In the genomic region with DNA sequence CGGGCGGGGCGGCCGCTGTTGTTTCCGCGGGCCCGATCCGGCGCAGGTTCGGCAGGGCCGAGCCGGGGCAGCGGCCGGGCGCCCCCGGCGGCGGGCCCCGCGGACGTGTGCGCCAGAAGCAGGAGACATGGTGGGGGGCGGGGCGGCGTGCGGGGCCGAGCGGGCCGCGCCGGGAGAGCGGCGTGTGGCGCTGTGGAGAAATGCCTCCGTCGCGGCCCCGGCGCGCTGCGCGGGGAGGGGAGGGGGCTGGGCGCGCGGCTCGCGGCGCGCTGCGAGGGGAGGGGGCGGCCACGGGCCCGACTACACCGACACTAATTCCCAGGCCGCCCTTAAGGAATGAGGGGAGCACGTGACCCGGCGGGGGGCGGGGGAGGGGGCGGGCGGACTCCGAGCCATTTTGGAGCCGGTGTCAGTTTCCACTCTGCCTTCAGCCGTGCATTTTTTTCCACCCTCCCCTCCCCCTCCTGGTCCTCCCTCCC, we compare ENCODE assay signal across 8 mouse cellular contexts. TPM values are rescaled to one million over a fixed set of nuclear protein-coding genes. Genes with fewer than 3 reads are reported as not detected.
A peak's percentile ranks its signal among the peaks of the same experiment; 100 is the strongest.
DNase-seq lines count a peak whose midpoint lies in the region; ATAC-seq and TF ChIP-seq lines count a peak whose summit lies in the region.

No protein-coding gene starts in this region.

- peaks cover 40% of the 10 kb centered on the region for H3K4me1 ChIP-seq in E14TG2a.4 (replicated peaks; ENCODE audit: low read depth, low read length)
- peaks cover 44% of the 10 kb centered on the region for H3K4me1 ChIP-seq in forebrain, embryonic 12.5 days

- H3K4me2 ChIP-seq in forebrain, embryonic 12.5 days = peak overlapping the region; percentile 88

- peaks cover 66% of the 10 kb centered on the region for H3K27me3 ChIP-seq in E14TG2a.4 (ENCODE audit: insufficient read depth, low read length)
- peaks cover 33% of the 10 kb centered on the region for H3K27me3 ChIP-seq in forebrain, embryonic 12.5 days

- WGBS in forebrain, embryonic 12.5 days = 1% methylated on average over 31 of the region's 64 CpGs

- no peaks in the 10 kb centered on the region for H3K36me3 ChIP-seq in E14TG2a.4 (ENCODE audit: insufficient read depth, low read length)
- H3K36me3 ChIP-seq in forebrain, embryonic 12.5 days (replicated peaks) = no peaks in the 10 kb centered on the region

- peak overlapping the region; percentile 73 for H3K4me3 ChIP-seq in E14TG2a.4 (replicated peaks; ENCODE audit: low read length)
- peak overlapping the region; percentile 85 for H3K4me3 ChIP-seq in forebrain, embryonic 12.5 days (replicated peaks)

- H3K9ac ChIP-seq in forebrain, embryonic 12.5 days = peak overlapping the region; percentile 96

- peak; percentile 93 for DNase-seq in brain, adult 2 months (ENCODE audit: low read depth, low spot score)
- DNase-seq in heart, postnatal 36 days = peak; percentile 68 to 82
- DNase-seq in layer of hippocampus, adult 9-11 months = peak; percentile 78
- peak; percentile 81 for DNase-seq in lung, postnatal 14 days
- peak; percentile 86 for DNase-seq in retina, postnatal 7 days (ENCODE audit: low read depth, low spot score)
- DNase-seq in urinary bladder, adult 2 months (ENCODE audit: low spot score) = peak; percentile 67

- ATAC-seq in forebrain, embryonic 12.5 days (ENCODE audit: low FRiP score) = peak; percentile 86

- TF ChIP-seq CTCF in E14TG2a.4 (conservative IDR thresholded peaks at IDR 0.05; ENCODE audit: low read length) = no peak

- intact Hi-C loops in heart, postnatal 36 days (cut with DNase I) = loop anchor here (2.0 to 10.0 kb wide), 7 partner anchors 16 to 978 kb away; partner anchors contain the start of genes Dnajc1, Otud1 and Skida1

- H3K27ac ChIP-seq in forebrain, embryonic 12.5 days = peak overlapping the region; percentile 98

- no peaks in the 10 kb centered on the region for H3K9me3 ChIP-seq in E14TG2a.4 (ENCODE audit: low read length)
- no peaks in the 10 kb centered on the region for H3K9me3 ChIP-seq in forebrain, embryonic 12.5 days

RNA-seq across cellular contexts. Expression of gene Bmi1, which starts 0.3 kb away (rescaled TPM):
- polyA plus RNA-seq in forebrain, embryonic 12.5 days (2016; fragmentation: Nextera tagmentation; extraction: Ambion mirVana) = 42.0 and 43.9 TPM in 2 replicates
- total RNA-seq in heart, postnatal 36 days (2021) = 10 to 100 TPM; 60.5 to 62.0 TPM
- polyA plus RNA-seq in urinary bladder, adult 2 months (2012; rRNA removed) = 25.3 TPM in 2 replicates

RNA-seq across cellular contexts. Expression of gene Commd3, which starts 4.3 kb away (rescaled TPM):
- 156 and 162 TPM in 2 replicates for polyA plus RNA-seq in forebrain, embryonic 12.5 days (2016; fragmentation: Nextera tagmentation; extraction: Ambion mirVana)
- 100 to 1,000 TPM; 103 to 104 TPM for total RNA-seq in heart, postnatal 36 days (2021)
- 115 and 131 TPM in 2 replicates for polyA plus RNA-seq in urinary bladder, adult 2 months (2012; rRNA removed)

RNA-seq across cellular contexts. Expression of gene Spag6, which starts 17.3 kb away (rescaled TPM):
- 0.18 and 0.50 TPM in 2 replicates for polyA plus RNA-seq in forebrain, embryonic 12.5 days (2016; fragmentation: Nextera tagmentation; extraction: Ambion mirVana)
- total RNA-seq in heart, postnatal 36 days (2021) = under 1 TPM in 1 of 2 experiments, not detected in 1; 0.47 TPM
- polyA plus RNA-seq in urinary bladder, adult 2 months (2012; rRNA removed) = 0.32 and 0.34 TPM in 2 replicates

Comparison
In these comparisons a context has a peak if more than half of its experiments do, and no peak if none do; other contexts are left out.
1. Peak in every context shown above with its lines: DNase-seq, ATAC-seq, H3K4me3 ChIP-seq and H3K27ac ChIP-seq.